10 mouse cellular contexts compared by ENCODE assay signal in genomic region chr5:118379245-118380051, GRCm38 (mm10).
DNase-seq lines count a peak whose midpoint lies in the region; ATAC-seq and TF ChIP-seq lines count a peak whose summit lies in the region.
"Had no signal": no experiment of that assay in that cellular context is flagged by ENCODE, and none has a peak within 500 bp of the region (broad histone marks: within the 10 kb centered on the region; RNA-seq: fewer than 3 reads in every experiment).

No protein-coding gene starts in this region.

- peak; percentile 61 for DNase-seq in forebrain, embryonic 11.5 days (ENCODE audit: low spot score)
- DNase-seq in forebrain, embryonic 10.5 days (ENCODE audit: extremely low spot score, low spot score), result no peak
- DNase-seq in urinary bladder, postnatal 25 days (ENCODE audit: low spot score), result peak; percentile 17
- DNase-seq in urinary bladder, postnatal 4 days (ENCODE audit: low spot score in 2 of 2), result no peak
- peak; percentile 68 for DNase-seq in lung, adult 2 months
- DNase-seq in retina, embryonic 14.5 days (ENCODE audit: low spot score), result peak; percentile 33
- no peak for DNase-seq in adrenal gland, adult (ENCODE audit: inconsistent age in 2 of 2, low spot score in 1 of 2)
- no peak for DNase-seq in adipocyte (ENCODE audit: low spot score)
- DNase-seq: cerebellum, adult 11 months had no signal

- no peak overlapping the region for H3K4me2 ChIP-seq in forebrain, embryonic 11.5 days (ENCODE audit: low read depth, low read length, severe bottlenecking)

- no peak overlapping the region for H3K27ac ChIP-seq in forebrain, embryonic 11.5 days (ENCODE audit: low read depth, low read length)
- H3K27ac ChIP-seq in forebrain, embryonic 10.5 days, result no peak overlapping the region

- H3K4me1 ChIP-seq in forebrain, embryonic 11.5 days (replicated peaks; ENCODE audit: control insufficient read depth, insufficient read depth, low read length), result peaks cover 6% of the 10 kb centered on the region; the same call in 1 of the 2 replicates
- H3K4me1 ChIP-seq in forebrain, embryonic 10.5 days, result peaks cover 59% of the 10 kb centered on the region
- peaks cover 17% of the 10 kb centered on the region for H3K4me1 ChIP-seq in lung, adult 2 months (ENCODE audit: control insufficient read depth, insufficient read depth, low read length)

- no peak for TF ChIP-seq POLR2A in lung, adult 2 months (IDR thresholded peaks at IDR 0.05; ENCODE audit: borderline replicate concordance, extremely low read depth, low read depth, low read length)

- peaks cover 2% of the 10 kb centered on the region; the same call in 1 of the 2 replicates for H3K27me3 ChIP-seq in forebrain, embryonic 11.5 days (ENCODE audit: control insufficient read depth, insufficient read depth, low read length)
- H3K27me3 ChIP-seq in forebrain, embryonic 10.5 days (ENCODE audit: poor library complexity, severe bottlenecking), result peaks cover 72% of the 10 kb centered on the region
- H3K27me3 ChIP-seq: stomach, embryonic 15.5 days had no signal

- TF ChIP-seq CTCF in lung, adult 2 months (IDR thresholded peaks at IDR 0.05; ENCODE audit: insufficient read depth, low read length), result no peak

- H3K9ac ChIP-seq in forebrain, embryonic 11.5 days (ENCODE audit: low read length), result no peak overlapping the region
- H3K9ac ChIP-seq: stomach, embryonic 15.5 days had no signal

- no peaks in the 10 kb centered on the region for H3K9me3 ChIP-seq in forebrain, embryonic 11.5 days (ENCODE audit: control insufficient read depth, low read length)
- no peaks in the 10 kb centered on the region for H3K9me3 ChIP-seq in forebrain, embryonic 10.5 days
- H3K9me3 ChIP-seq: stomach, embryonic 15.5 days had no signal

- no peak for ATAC-seq in forebrain, embryonic 11.5 days (replicated peaks; ENCODE audit: low FRiP score)

- no peak overlapping the region for H3K4me3 ChIP-seq in forebrain, embryonic 11.5 days (ENCODE audit: low read depth, low read length)
- H3K4me3 ChIP-seq in forebrain, embryonic 10.5 days, result no peak overlapping the region
- no peak overlapping the region for H3K4me3 ChIP-seq in lung, adult 2 months (replicated peaks; ENCODE audit: extremely low read depth, low read depth, low read length)

- WGBS in forebrain, embryonic 11.5 days, result 42% methylated on average over 24 of the region's 24 CpGs
- WGBS in forebrain, embryonic 10.5 days, result 48% methylated on average over 24 of the region's 24 CpGs
- 35% methylated on average over 24 of the region's 24 CpGs for WGBS in lung, adult 2 months

- no peaks in the 10 kb centered on the region for H3K36me3 ChIP-seq in forebrain, embryonic 11.5 days (ENCODE audit: control insufficient read depth, insufficient read depth, low read length)
- H3K36me3 ChIP-seq in forebrain, embryonic 10.5 days (replicated peaks), result no peaks in the 10 kb centered on the region
- H3K36me3 ChIP-seq: stomach, embryonic 15.5 days had no signal

Comparison
In these comparisons a context has a peak if more than half of its experiments do, and no peak if none do; other contexts are left out.
1. DNase-seq: peak in forebrain, embryonic 11.5 days (single experiment), urinary bladder, postnatal 25 days (single experiment), lung, adult 2 months (single experiment) and retina, embryonic 14.5 days (single experiment); none in forebrain, embryonic 10.5 days (single experiment), urinary bladder, postnatal 4 days (0 of 2), adrenal gland, adult (0 of 2) and adipocyte (single experiment).